Mouse (Mus musculus) layer of hippocampus, postnatal 25 days (tissue): ENCODE measurements around the gene Vasp. TPM values are rescaled to one million over a fixed set of nuclear protein-coding genes. Genes with fewer than 3 reads are reported as not detected.

Experiments
- DNase-seq, 2 experiments: peaks; one replicate each; pipeline ENCODE4 v3.0.0; 2022; ENCODE audit warnings: mixed read lengths in 2 of 2, low spot score in 1 of 2; ENCODE audit errors: extremely low spot score in 1 of 2
- total RNA-seq, 2 experiments: library from RNA; stranded (reverse); gene quantifications; 2 replicates each; pipeline ENCODE4 v1.2.3; 2021

Gene Vasp
- total RNA-seq, 2 experiments from 2014 or later: 15.2 to 16.3 TPM

DNA sequence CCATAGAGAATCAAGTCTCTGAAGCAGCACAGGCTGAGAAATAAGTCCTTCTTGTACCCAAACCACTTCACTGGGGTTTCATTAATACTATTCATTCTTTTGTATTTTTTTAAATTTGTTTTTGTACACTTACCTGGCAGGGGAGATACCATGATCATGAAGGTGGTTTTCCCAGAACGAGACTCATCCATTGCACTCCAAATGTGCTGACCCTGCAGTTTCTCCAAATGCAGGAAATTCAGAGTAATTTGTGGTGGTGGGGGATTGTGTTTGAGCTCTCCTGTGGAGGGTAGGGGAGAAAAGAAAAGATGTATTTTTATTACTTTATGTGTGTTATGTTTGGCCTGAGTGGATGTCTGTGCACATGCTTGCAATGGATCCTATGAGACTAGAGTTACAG, 29.6 kb downstream of the Vasp start:
- DNase-seq: no peak

DNA sequence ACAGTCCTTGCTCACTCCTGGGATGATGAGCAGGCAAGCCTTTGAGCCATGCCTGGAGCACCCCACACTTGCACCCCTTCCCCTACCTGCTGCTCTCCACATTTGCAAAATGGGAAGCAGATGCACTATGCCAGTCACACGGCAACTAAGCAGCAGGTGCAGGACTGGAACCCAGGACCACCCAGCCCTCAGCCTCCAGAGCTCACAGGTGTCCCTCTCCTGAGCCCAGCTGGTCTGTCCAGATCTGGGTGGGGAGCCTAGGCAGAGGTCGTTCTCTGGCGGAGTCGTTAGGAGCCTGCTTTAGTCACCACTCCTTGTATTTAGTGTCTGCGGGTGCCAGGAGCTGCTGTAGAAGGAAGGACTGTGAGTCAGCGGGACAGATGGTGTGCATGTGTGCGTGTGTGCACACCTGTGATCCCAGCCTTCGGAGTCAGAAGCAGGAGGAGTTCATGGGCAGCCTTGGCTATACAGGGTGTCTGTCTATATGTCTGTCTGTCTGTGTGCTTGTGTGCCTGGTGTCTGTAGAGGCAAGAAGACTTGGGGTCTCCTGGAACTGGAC, 30.6 kb downstream of the Vasp start:
- DNase-seq: no peak

- DNase-seq: no peak
Measured at GRCm38 (mm10) chr7:19239986-19240385, 31.6 kb downstream of the Vasp start.

GRCm38 (mm10) chr7:19239423-19239822, 32.2 kb downstream of the Vasp start:
- DNase-seq: peak; percentile 89 to 98

GRCm38 (mm10) chr7:19238344-19238743, 33.3 kb downstream of the Vasp start:
- DNase-seq: no peak

- DNase-seq: no peak
Measured at GRCm38 (mm10) chr7:19236411-19236810, 35.2 kb downstream of the Vasp start.

DNA sequence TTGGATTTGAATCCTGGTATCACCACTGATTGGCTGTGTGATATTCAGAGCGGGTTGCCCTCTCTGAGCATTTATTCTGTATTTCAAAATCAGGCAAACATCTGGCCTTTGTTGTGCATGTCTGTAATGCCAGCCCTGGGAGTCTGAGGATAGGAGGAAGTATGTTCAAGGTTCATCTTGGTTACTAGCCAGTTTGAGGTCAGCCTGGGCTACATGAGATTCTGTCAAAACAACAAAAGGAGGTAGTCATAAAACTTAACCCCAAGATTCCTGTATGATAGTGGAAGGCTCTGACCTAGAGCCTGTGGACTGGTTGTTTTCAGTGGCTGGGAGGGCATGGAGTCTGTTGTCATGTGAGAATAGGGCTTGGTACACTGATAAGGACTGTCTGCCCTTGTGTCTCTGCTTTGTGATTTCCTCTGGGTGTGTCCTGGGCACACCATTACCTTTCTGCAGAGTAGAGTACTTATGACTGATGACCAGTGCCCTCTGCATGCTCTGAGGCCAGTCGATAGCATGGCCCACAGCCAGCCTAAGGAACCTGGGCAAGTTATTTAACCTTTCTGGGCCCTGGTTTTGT, 36.4 kb downstream of the Vasp start:
- DNase-seq: no peak

DNA sequence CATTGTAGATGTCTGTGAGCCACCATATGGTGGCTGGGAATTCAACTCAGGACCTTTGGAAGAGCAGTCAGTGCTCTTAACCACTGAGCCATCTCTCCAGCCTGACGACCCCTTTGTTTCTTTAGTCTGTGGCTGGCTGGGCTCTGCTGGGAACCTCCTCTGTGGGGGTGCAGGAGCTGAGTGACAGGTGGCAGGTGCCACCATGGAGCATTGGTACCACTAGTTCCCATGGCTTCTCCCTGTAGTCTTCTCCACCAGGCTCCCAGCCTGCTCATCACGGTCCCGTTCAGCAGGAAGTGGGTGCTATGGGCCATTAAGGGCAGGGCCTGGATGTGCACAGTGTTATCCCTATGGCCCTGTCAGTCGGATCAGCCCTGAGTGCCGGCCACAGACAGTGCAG, 37.0 kb downstream of the Vasp start:
- no peak for DNase-seq

- no peak for DNase-seq
Measured at GRCm38 (mm10) chr7:19231849-19232248, 39.8 kb downstream of the Vasp start.

- DNase-seq: no peak
Measured at GRCm38 (mm10) chr7:19230899-19231298, 40.7 kb downstream of the Vasp start.

- no peak for DNase-seq
Measured at GRCm38 (mm10) chr7:19230041-19230580, 41.5 kb downstream of the Vasp start.

DNA sequence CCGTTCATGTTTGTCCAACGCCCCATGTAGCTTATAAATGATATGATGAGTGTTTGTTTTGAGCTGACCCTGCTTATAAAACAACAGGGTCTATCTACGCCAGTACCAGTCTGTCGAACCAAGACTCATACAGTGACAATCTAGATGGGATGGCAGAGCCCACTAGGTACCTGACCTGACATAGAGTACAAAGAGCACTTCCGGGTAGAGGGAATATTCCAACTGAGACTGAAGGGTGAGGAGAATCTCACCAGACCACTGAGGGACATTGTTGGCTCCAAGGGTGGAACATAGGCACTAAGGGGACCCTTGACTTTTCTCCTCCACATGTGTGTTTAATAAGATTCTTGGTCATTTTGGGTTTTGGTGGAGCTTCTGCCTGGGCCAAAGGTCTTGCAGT, 42.2 kb downstream of the Vasp start:
- no peak for DNase-seq

GRCm38 (mm10) chr7:19228793-19229148, 42.8 kb downstream of the Vasp start:
- no peak for DNase-seq

GRCm38 (mm10) chr7:19227883-19228792, 43.5 kb downstream of the Vasp start, which contains the start of gene Opa3:
Opa3 (plus strand) TSS chr7:19228334.
- DNase-seq: peak; percentile 98 to 99

DNA sequence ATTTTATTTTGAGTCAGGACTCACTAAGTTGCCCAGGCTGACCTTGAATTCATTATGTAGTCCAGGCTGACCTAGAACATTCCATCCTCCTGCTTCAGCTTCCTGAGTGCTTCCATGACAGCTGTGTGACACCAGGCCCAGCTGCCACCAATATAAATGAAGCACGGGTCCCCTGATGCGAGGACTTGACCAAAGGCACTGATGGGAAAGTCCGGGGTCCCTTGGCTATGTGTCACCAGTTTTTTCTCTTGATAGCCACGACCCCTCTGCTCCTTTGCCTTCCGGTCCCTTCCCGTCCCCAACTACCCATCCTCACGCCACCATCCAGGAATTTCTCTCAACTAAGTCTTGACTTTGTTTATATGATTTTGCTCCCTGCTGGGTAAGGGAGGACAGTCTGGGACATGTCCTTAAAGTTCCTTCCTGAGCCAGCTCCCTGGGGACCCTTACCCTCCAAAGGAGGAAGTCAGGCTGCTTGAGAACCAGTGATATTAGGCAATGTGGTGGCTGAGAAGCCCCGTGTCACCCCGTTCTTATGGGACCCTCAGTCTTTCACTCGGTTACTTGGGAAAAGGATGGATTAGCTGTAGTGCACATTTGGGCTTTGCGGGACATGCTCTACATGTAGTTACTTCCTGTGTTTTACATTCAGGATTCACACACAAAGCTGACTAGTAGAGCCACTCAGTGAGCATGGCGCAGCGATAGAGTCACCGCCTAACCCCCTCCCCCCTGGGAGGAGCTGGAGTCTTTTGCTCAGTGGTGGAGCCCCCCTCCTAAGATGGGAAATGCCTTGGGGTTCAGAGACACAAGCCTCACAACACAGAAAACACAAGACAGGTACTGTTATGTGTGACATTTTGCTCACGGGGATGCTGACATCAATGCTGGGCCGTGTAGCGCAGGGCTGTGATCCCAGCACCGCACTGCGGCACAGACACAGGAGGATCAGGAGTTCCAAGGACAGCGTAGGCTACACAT, 44.5 kb downstream of the Vasp start:
- DNase-seq: peak; percentile 33 to 53

DNA sequence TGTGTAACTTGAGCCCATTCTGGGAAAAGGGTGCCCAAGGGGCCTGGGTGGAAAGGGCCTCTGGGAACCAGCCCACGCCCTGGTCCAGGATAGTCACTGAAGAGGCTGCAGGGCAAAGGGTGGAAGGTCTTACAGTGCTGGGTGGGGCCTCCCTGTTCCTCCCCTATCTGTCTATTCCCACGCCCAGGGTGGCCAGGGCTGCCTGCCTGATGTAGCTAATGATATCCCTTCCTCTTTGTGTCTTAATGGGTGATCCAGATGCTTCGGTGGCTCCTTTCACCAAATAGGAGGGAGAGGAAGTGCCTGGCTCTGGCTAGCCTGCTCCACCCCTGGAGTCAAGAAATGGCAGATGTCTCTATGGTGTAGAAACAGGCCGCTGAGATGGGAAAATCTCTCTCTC, 46.7 kb downstream of the Vasp start:
- DNase-seq: no peak

- no peak for DNase-seq
Measured at GRCm38 (mm10) chr7:19222875-19223274, 48.7 kb downstream of the Vasp start.

GRCm38 (mm10) chr7:19222189-19222588, 49.4 kb downstream of the Vasp start:
- DNase-seq: no peak

DNA sequence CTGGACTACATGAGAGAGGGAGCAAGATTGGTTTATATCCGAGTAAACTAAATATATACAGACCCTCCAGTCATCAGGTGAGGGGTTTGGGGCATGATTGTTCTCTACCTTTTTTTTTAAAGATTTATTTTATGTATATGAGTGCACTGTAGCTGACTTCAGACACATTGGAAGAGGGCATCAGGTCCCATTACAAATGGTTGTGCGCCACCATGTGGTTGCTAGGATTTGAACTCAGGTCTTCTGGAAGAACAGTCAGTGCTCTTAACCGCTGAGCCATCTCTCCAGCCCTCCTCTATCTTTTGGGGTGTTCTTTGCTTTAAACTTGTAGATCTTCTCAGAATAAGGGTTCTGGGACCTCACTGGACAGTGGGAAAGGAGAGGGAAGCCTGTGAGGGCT, 51.6 kb downstream of the Vasp start:
- no peak for DNase-seq

DNA sequence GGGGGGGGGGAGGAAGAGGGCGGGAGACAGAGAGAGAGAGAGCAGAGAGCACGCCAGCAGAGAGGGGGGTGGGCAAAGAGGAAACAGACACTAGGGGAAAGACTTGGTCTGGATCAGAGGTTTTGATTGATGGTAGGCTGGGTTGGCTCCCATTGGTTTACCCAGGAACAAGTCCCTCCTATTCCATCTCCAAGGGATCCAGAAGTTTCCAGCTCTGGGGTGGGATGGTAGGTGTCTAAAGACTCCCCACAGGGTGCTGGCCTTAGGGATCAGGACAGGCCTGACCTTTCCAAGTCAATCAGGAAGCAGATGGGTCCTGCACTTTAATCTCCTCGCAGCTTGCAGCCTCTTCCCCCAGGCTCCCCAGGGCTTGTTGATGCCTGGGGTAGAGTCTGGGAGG, 53.7 kb downstream of the Vasp start:
- no peak for DNase-seq
